Mouse (Mus musculus): ENCODE results near the gene Arhgap32. TPM values are rescaled to one million over a fixed set of nuclear protein-coding genes. Genes with fewer than 3 reads are reported as not detected.

The Arhgap32 gene
- polyA plus RNA-seq, 2 experiments: 0.21 to 0.34 TPM

GRCm38 (mm10) chr9:32100561-32100960 is 15.4 kb upstream of the Arhgap32 start:
- TF ChIP-seq CTCF (IDR thresholded peaks at IDR 0.05; ENCODE audit: low read depth) (no peak), EP300 (IDR thresholded peaks at IDR 0.05; ENCODE audit: low read depth) (no peak)
- H3K9me3 ChIP-seq (ENCODE audit: control insufficient read depth, low read length): no peaks in the 10 kb centered on the region
- ATAC-seq (ENCODE audit: insufficient read depth) (no peak), DNase-seq (ENCODE audit: low read depth in 3 of 3, low spot score in 3 of 3) (no peak)
- no peak overlapping the region for H3K4me2 ChIP-seq (ENCODE audit: low read depth)
- no peaks in the 10 kb centered on the region for H3K36me3 ChIP-seq (replicated peaks; ENCODE audit: control insufficient read depth, insufficient read depth, low read depth)
- H3K27me3 ChIP-seq (ENCODE audit: control insufficient read depth, insufficient read depth, low read length): no peaks in the 10 kb centered on the region
- no peak overlapping the region for H3K9ac ChIP-seq (replicated peaks)
- peaks cover 27 to 38% of the 10 kb centered on the region in 2 experiments for H3K4me1 ChIP-seq (replicated peaks; ENCODE audit: control insufficient read depth in 2 of 2, insufficient read depth in 2 of 2, low read length in 1 of 2)
- no peak overlapping the region for H3K4me3 ChIP-seq (ENCODE audit: insufficient read depth in 1 of 2, low read depth in 2 of 2, low read length in 2 of 2)
- peak overlapping the region; percentile 61 for H3K27ac ChIP-seq
- 63% methylated on average over 8 of the region's 8 CpGs for WGBS (ENCODE audit: insufficient replicate concordance)

GRCm38 (mm10) chr9:32101488-32101887 is 14.4 kb upstream of the Arhgap32 start:
- Histone ChIP-seq H3K9ac (replicated peaks) (no peak overlapping the region), H3K36me3 (replicated peaks; ENCODE audit: control insufficient read depth, insufficient read depth, low read depth) (no peaks in the 10 kb centered on the region), H3K27me3 (ENCODE audit: control insufficient read depth, insufficient read depth, low read length) (no peaks in the 10 kb centered on the region), H3K4me1 (replicated peaks; ENCODE audit: control insufficient read depth in 2 of 2, insufficient read depth in 2 of 2, low read length in 1 of 2) (peaks cover 27 to 36% of the 10 kb centered on the region in 2 experiments), H3K4me3 (ENCODE audit: insufficient read depth in 1 of 2, low read depth in 2 of 2, low read length in 2 of 2) (no peak overlapping the region), H3K4me2 (ENCODE audit: low read depth) (peak overlapping the region; percentile 4; the same call in 1 of the 2 replicates), H3K9me3 (ENCODE audit: control insufficient read depth, low read length) (no peaks in the 10 kb centered on the region), H3K27ac (peak overlapping the region; percentile 45)
- DNase-seq (ENCODE audit: low read depth in 3 of 3, low spot score in 3 of 3) (peak; percentile 41 to 51 (median 50)), ATAC-seq (ENCODE audit: insufficient read depth) (peak; percentile 72)
- TF ChIP-seq CTCF (IDR thresholded peaks at IDR 0.05; ENCODE audit: low read depth) (no peak), EP300 (IDR thresholded peaks at IDR 0.05; ENCODE audit: low read depth) (peak; percentile 80)
- WGBS (ENCODE audit: insufficient replicate concordance): 14% methylated on average over 2 of the region's 2 CpGs

GRCm38 (mm10) chr9:32104670-32105069 is 11.3 kb upstream of the Arhgap32 start:
- 77% methylated on average over 8 of the region's 8 CpGs for WGBS (ENCODE audit: insufficient replicate concordance)
- Histone ChIP-seq H3K9ac (replicated peaks) (no peak overlapping the region), H3K9me3 (ENCODE audit: control insufficient read depth, low read length) (no peaks in the 10 kb centered on the region), H3K4me1 (replicated peaks; ENCODE audit: control insufficient read depth in 2 of 2, insufficient read depth in 2 of 2, low read length in 1 of 2) (peaks cover 18 to 22% of the 10 kb centered on the region in 2 experiments), H3K4me3 (ENCODE audit: insufficient read depth in 1 of 2, low read depth in 2 of 2, low read length in 2 of 2) (no peak overlapping the region), H3K4me2 (ENCODE audit: low read depth) (no peak overlapping the region), H3K36me3 (replicated peaks; ENCODE audit: control insufficient read depth, insufficient read depth, low read depth) (no peaks in the 10 kb centered on the region), H3K27me3 (ENCODE audit: control insufficient read depth, insufficient read depth, low read length) (no peaks in the 10 kb centered on the region), H3K27ac (no peak overlapping the region)
- DNase-seq (ENCODE audit: low read depth in 3 of 3, low spot score in 3 of 3) (no peak), ATAC-seq (ENCODE audit: insufficient read depth) (no peak)
- TF ChIP-seq CTCF (IDR thresholded peaks at IDR 0.05; ENCODE audit: low read depth) (no peak), EP300 (IDR thresholded peaks at IDR 0.05; ENCODE audit: low read depth) (no peak)

- Histone ChIP-seq H3K9me3 (ENCODE audit: control insufficient read depth, low read length) (no peaks in the 10 kb centered on the region), H3K27me3 (ENCODE audit: control insufficient read depth, insufficient read depth, low read length) (no peaks in the 10 kb centered on the region), H3K4me3 (ENCODE audit: insufficient read depth in 1 of 2, low read depth in 2 of 2, low read length in 2 of 2) (no peak overlapping the region), H3K36me3 (replicated peaks; ENCODE audit: control insufficient read depth, insufficient read depth, low read depth) (no peaks in the 10 kb centered on the region), H3K27ac (no peak overlapping the region), H3K4me2 (ENCODE audit: low read depth) (no peak overlapping the region), H3K9ac (replicated peaks) (no peak overlapping the region), H3K4me1 (replicated peaks; ENCODE audit: control insufficient read depth in 2 of 2, insufficient read depth in 2 of 2, low read length in 1 of 2) (no peaks in the 10 kb centered on the region)
- ATAC-seq (ENCODE audit: insufficient read depth): no peak
- 63% methylated on average over 2 of the region's 2 CpGs for WGBS (ENCODE audit: insufficient replicate concordance)
- DNase-seq (ENCODE audit: low read depth in 3 of 3, low spot score in 3 of 3): no peak
- TF ChIP-seq CTCF (IDR thresholded peaks at IDR 0.05; ENCODE audit: low read depth): no peak
- no peak for TF ChIP-seq EP300 (IDR thresholded peaks at IDR 0.05; ENCODE audit: low read depth)
Observed at GRCm38 (mm10) chr9:32110376-32110775, 5.6 kb upstream of the Arhgap32 start.

GRCm38 (mm10) chr9:32116272-32116671 is 336 bp downstream of the Arhgap32 start:
- no peak overlapping the region for H3K9ac ChIP-seq (replicated peaks)
- DNase-seq (ENCODE audit: low read depth in 3 of 3, low spot score in 3 of 3) (no peak), ATAC-seq (ENCODE audit: insufficient read depth) (no peak)
- H3K4me3 ChIP-seq (ENCODE audit: insufficient read depth in 1 of 2, low read depth in 2 of 2, low read length in 2 of 2): no peak overlapping the region
- H3K27me3 ChIP-seq (ENCODE audit: control insufficient read depth, insufficient read depth, low read length): no peaks in the 10 kb centered on the region
- no peaks in the 10 kb centered on the region for H3K36me3 ChIP-seq (replicated peaks; ENCODE audit: control insufficient read depth, insufficient read depth, low read depth)
- no peaks in the 10 kb centered on the region for H3K9me3 ChIP-seq (ENCODE audit: control insufficient read depth, low read length)
- no peak overlapping the region for H3K27ac ChIP-seq
- H3K4me2 ChIP-seq (ENCODE audit: low read depth): no peak overlapping the region
- 67% methylated on average over 5 of the region's 5 CpGs for WGBS (ENCODE audit: insufficient replicate concordance)
- TF ChIP-seq CTCF (IDR thresholded peaks at IDR 0.05; ENCODE audit: low read depth) (no peak), EP300 (IDR thresholded peaks at IDR 0.05; ENCODE audit: low read depth) (no peak)
- H3K4me1 ChIP-seq (replicated peaks; ENCODE audit: control insufficient read depth in 2 of 2, insufficient read depth in 2 of 2, low read length in 1 of 2): peaks cover 0 to 10% of the 10 kb centered on the region in 2 experiments; a peak in 3 of 4 replicates

All from liver, embryonic 14.5 days (tissue).